ENCODE assay signal across 9 mouse cellular contexts in genomic region chr8:82943223-82944006, GRCm38 (mm10).
DNase-seq lines count a peak whose midpoint lies in the region; TF ChIP-seq lines count a peak whose summit lies in the region.
"Had no signal": no experiment of that assay in that cellular context is flagged by ENCODE, and none has a peak within 500 bp of the region (broad histone marks: within the 10 kb centered on the region; RNA-seq: fewer than 3 reads in every experiment).

No protein-coding gene starts in this region.

- no peak overlapping the region for H3ac ChIP-seq in C2C12 (ENCODE audit: control insufficient read depth, insufficient read length, low read depth)

- intact Hi-C loops in heart, postnatal 10 days (cut with DNase I): loop anchor here (5.0 kb wide), 1 partner anchor 144 kb away; no protein-coding TSS in a partner anchor

- H3K36me3 ChIP-seq in C2C12 (ENCODE audit: control insufficient read depth, insufficient read depth): no peaks in the 10 kb centered on the region
- H3K36me3 ChIP-seq: G1E had no signal

- peaks cover 5% of the 10 kb centered on the region for H3K79me2 ChIP-seq in C2C12 (ENCODE audit: control insufficient read depth, insufficient read depth)

- TF ChIP-seq CTCF in C2C12 (IDR thresholded peaks at IDR 0.05; ENCODE audit: control insufficient read depth, insufficient read depth, insufficient read length): no peak

- H3K27me3 ChIP-seq in C2C12 (ENCODE audit: control insufficient read depth, insufficient read depth, insufficient read length): no peaks in the 10 kb centered on the region

- H3K79me3 ChIP-seq in C2C12 (ENCODE audit: low read depth): no peaks in the 10 kb centered on the region

- no peak overlapping the region for H3K4me3 ChIP-seq in C2C12 (ENCODE audit: insufficient read depth, poor library complexity, severe bottlenecking)

- DNase-seq in heart, postnatal 10 days: peak; percentile 30 to 40
- DNase-seq in heart, adult 9 months (ENCODE audit: low spot score in 2 of 2): no peak
- DNase-seq in fibroblast of lung, adult 2 months (ENCODE audit: low read depth): peak; percentile 85
- peak; percentile 11 to 23 for DNase-seq in kidney, postnatal 4 days
- DNase-seq in thymus, postnatal 4 days: no peak
- no peak for DNase-seq in B cell, adult 2 months
- no peak for DNase-seq in left cerebral cortex, adult 11 months (ENCODE audit: low spot score)

TF ChIP-seq in C2C12, 6 proteins besides CTCF, POLR2A, EP300 and RAD21:
- peak; percentile 12 for TF ChIP-seq MAX (IDR thresholded peaks at IDR 0.05)
- TF ChIP-seq MYOD1 (IDR thresholded peaks at IDR 0.05; ENCODE audit: control insufficient read depth, insufficient read length, low read depth): no peak

Comparison
In these comparisons a context has a peak if more than half of its experiments do, and no peak if none do; other contexts are left out.
1. DNase-seq: peak in heart, postnatal 10 days (2 of 2), fibroblast of lung, adult 2 months (single experiment) and kidney, postnatal 4 days (2 of 2); none in heart, adult 9 months (0 of 2), thymus, postnatal 4 days (single experiment), B cell, adult 2 months (0 of 2) and left cerebral cortex, adult 11 months (single experiment).